Mouse (Mus musculus): ENCODE results near the gene Dpp7.

Dpp7 gene

GRCm38 (mm10) chr2:25356208-25357079 is at the start of gene Dpp7:
Gene Dpp7 (minus strand): TSS chr2:25356359.
- peak; percentile 84 for DNase-seq

GRCm38 (mm10) chr2:25403994-25404393 is 47.8 kb upstream of the Dpp7 start:
- peak in 1 of 2 experiments; percentile 13 for DNase-seq

- peak; percentile 66 to 72 for DNase-seq
Observed at GRCm38 (mm10) chr2:25402972-25403601, 46.9 kb upstream of the Dpp7 start.

GRCm38 (mm10) chr2:25402377-25402971 is 46.3 kb upstream of the Dpp7 start:
- DNase-seq: peak; percentile 78 to 87

GRCm38 (mm10) chr2:25400764-25401163 is 44.6 kb upstream of the Dpp7 start:
- peak; percentile 48 to 62 for DNase-seq

- DNase-seq: no peak
Observed at GRCm38 (mm10) chr2:25400291-25400690, 44.1 kb upstream of the Dpp7 start.

GRCm38 (mm10) chr2:25399051-25399450 is 42.9 kb upstream of the Dpp7 start, which contains the start of gene Npdc1:
Gene Npdc1 (plus strand): TSS chr2:25399351.
- no peak for DNase-seq

- DNase-seq: peak in 1 of 2 experiments; percentile 13
Observed at GRCm38 (mm10) chr2:25398065-25398464, 41.9 kb upstream of the Dpp7 start.

- no peak for DNase-seq
Observed at GRCm38 (mm10) chr2:25397010-25397409, 40.9 kb upstream of the Dpp7 start.

- DNase-seq: no peak
Observed at GRCm38 (mm10) chr2:25396597-25396983, 40.4 kb upstream of the Dpp7 start.

- DNase-seq: peak; percentile 41 to 50
Observed at GRCm38 (mm10) chr2:25395721-25396596, 39.8 kb upstream of the Dpp7 start, which contains the start of gene Entpd2. Gene Entpd2 (plus strand): TSS chr2:25395874.

GRCm38 (mm10) chr2:25394281-25395221 is 38.4 kb upstream of the Dpp7 start:
- DNase-seq: peak in 1 of 2 experiments; percentile 29

- no peak for DNase-seq
Observed at GRCm38 (mm10) chr2:25391266-25391665, 35.1 kb upstream of the Dpp7 start.

GRCm38 (mm10) chr2:25384492-25384891 is 28.3 kb upstream of the Dpp7 start:
- DNase-seq: no peak

GRCm38 (mm10) chr2:25376589-25376988 is 20.4 kb upstream of the Dpp7 start:
- peak in 1 of 2 experiments; percentile 56 for DNase-seq

GRCm38 (mm10) chr2:25373431-25373830 is 17.3 kb upstream of the Dpp7 start:
- DNase-seq: no peak

- no peak for DNase-seq
Observed at GRCm38 (mm10) chr2:25372644-25373391, 16.7 kb upstream of the Dpp7 start.

GRCm38 (mm10) chr2:25371764-25372643 is 15.8 kb upstream of the Dpp7 start, which contains the start of gene Sapcd2:
Gene Sapcd2 (plus strand): TSS chr2:25372321.
- DNase-seq: peak; percentile 89 to 91

GRCm38 (mm10) chr2:25369996-25370395 is 13.8 kb upstream of the Dpp7 start:
- DNase-seq: no peak
